Mouse (Mus musculus): ENCODE measurements around the gene Barhl2.
A peak's percentile ranks its signal among the peaks of the same experiment; 100 is the strongest.

The Barhl2 gene

GRCm38 (mm10) chr5:106457986-106458476 is at the start of gene Barhl2:
Barhl2 (minus strand) TSS chr5:106458166.
- no peak for DNase-seq

- DNase-seq, result no peak
Observed at GRCm38 (mm10) chr5:106506061-106506460, 48.1 kb upstream of the Barhl2 start.

- no peak for DNase-seq
Observed at GRCm38 (mm10) chr5:106502684-106503545, 44.9 kb upstream of the Barhl2 start.

- DNase-seq, result no peak
Observed at GRCm38 (mm10) chr5:106502271-106502670, 44.3 kb upstream of the Barhl2 start.

- no peak for DNase-seq
Observed at GRCm38 (mm10) chr5:106491771-106492170, 33.8 kb upstream of the Barhl2 start.

GRCm38 (mm10) chr5:106472105-106472500 is 14.1 kb upstream of the Barhl2 start:
- DNase-seq, result no peak

GRCm38 (mm10) chr5:106471235-106472104 is 13.5 kb upstream of the Barhl2 start:
- no peak for DNase-seq

GRCm38 (mm10) chr5:106465129-106465790 is 7.3 kb upstream of the Barhl2 start:
- no peak for DNase-seq

GRCm38 (mm10) chr5:106464336-106465128 is 6.6 kb upstream of the Barhl2 start:
- no peak for DNase-seq

- no peak for DNase-seq
Observed at GRCm38 (mm10) chr5:106463661-106464191, 5.8 kb upstream of the Barhl2 start.

GRCm38 (mm10) chr5:106461913-106462312 is 3.9 kb upstream of the Barhl2 start:
- peak; percentile 37 for DNase-seq

GRCm38 (mm10) chr5:106461431-106461830 is 3.5 kb upstream of the Barhl2 start:
- no peak for DNase-seq

GRCm38 (mm10) chr5:106460535-106460934 is 2.6 kb upstream of the Barhl2 start:
- no peak for DNase-seq

GRCm38 (mm10) chr5:106460001-106460511 is 2.1 kb upstream of the Barhl2 start:
- no peak for DNase-seq

- DNase-seq, result no peak
Observed at GRCm38 (mm10) chr5:106459120-106459641, 1.2 kb upstream of the Barhl2 start.

GRCm38 (mm10) chr5:106458477-106459119 is 632 bp upstream of the Barhl2 start:
- DNase-seq, result no peak

GRCm38 (mm10) chr5:106457111-106457925 is 648 bp downstream of the Barhl2 start:
- no peak for DNase-seq

GRCm38 (mm10) chr5:106455984-106456383 is 2.0 kb downstream of the Barhl2 start:
- DNase-seq, result no peak

- DNase-seq, result no peak
Observed at GRCm38 (mm10) chr5:106455106-106455920, 2.7 kb downstream of the Barhl2 start.

Measured in lung, postnatal 14 days (tissue).